Comparison of ENCODE assay signal across 9 mouse cellular contexts in genomic region chr6:37428044-37428443, GRCm38 (mm10). TPM values are rescaled to one million over a fixed set of nuclear protein-coding genes. Genes with fewer than 3 reads are reported as not detected.
DNase-seq lines count a peak whose midpoint lies in the region; ATAC-seq and TF ChIP-seq lines count a peak whose summit lies in the region.
"Had no signal": no experiment of that assay in that cellular context is flagged by ENCODE, and none has a peak within 500 bp of the region (broad histone marks: within the 10 kb centered on the region; RNA-seq: fewer than 3 reads in every experiment).

No protein-coding gene starts in this region.

- no peak for TF ChIP-seq CTCF in kidney, adult 2 months (conservative IDR thresholded peaks at IDR 0.05; ENCODE audit: insufficient read depth, insufficient read length, low read depth, low read length)
- TF ChIP-seq CTCF in layer of hippocampus, adult 2 months (conservative IDR thresholded peaks at IDR 0.05) = no peak

- H3K27me3 ChIP-seq in kidney, adult 2 months (replicated peaks; ENCODE audit: control insufficient read depth, insufficient read depth, low read length) = no peaks in the 10 kb centered on the region
- no peaks in the 10 kb centered on the region for H3K27me3 ChIP-seq in midbrain, embryonic 11.5 days (ENCODE audit: control insufficient read depth, insufficient read depth, low read length)
- no peaks in the 10 kb centered on the region for H3K27me3 ChIP-seq in midbrain, embryonic 13.5 days
- H3K27me3 ChIP-seq in limb, embryonic 13.5 days = no peaks in the 10 kb centered on the region
- H3K27me3 ChIP-seq: hindbrain, embryonic 15.5 days had no signal

- H3K27ac ChIP-seq in kidney, adult 2 months (ENCODE audit: insufficient read depth, low read depth, low read length) = peak overlapping the region; percentile 6; the same call in 1 of the 2 replicates
- H3K27ac ChIP-seq in midbrain, embryonic 11.5 days (ENCODE audit: low read depth, low read length) = no peak overlapping the region
- H3K27ac ChIP-seq in midbrain, embryonic 13.5 days = no peak overlapping the region
- H3K27ac ChIP-seq in limb, embryonic 13.5 days = peak overlapping the region; percentile 73
- no peak overlapping the region for H3K27ac ChIP-seq in layer of hippocampus, adult 2 months
- H3K27ac ChIP-seq: hindbrain, embryonic 15.5 days had no signal

- H3K4me2 ChIP-seq in midbrain, embryonic 11.5 days = no peak overlapping the region
- H3K4me2 ChIP-seq in midbrain, embryonic 13.5 days (replicated peaks) = no peak overlapping the region
- H3K4me2 ChIP-seq in limb, embryonic 13.5 days (replicated peaks) = peak overlapping the region; percentile 23
- H3K4me2 ChIP-seq: hindbrain, embryonic 15.5 days had no signal

- ATAC-seq in midbrain, embryonic 11.5 days (ENCODE audit: low FRiP score) = no peak
- no peak for ATAC-seq in midbrain, embryonic 13.5 days
- no peak for ATAC-seq in limb, embryonic 13.5 days (ENCODE audit: low FRiP score, low read depth)

- H3K9ac ChIP-seq in midbrain, embryonic 11.5 days (ENCODE audit: low read length) = no peak overlapping the region
- H3K9ac ChIP-seq in midbrain, embryonic 13.5 days (replicated peaks) = no peak overlapping the region
- no peak overlapping the region for H3K9ac ChIP-seq in limb, embryonic 13.5 days
- H3K9ac ChIP-seq: hindbrain, embryonic 15.5 days had no signal

- H3K36me3 ChIP-seq in kidney, adult 2 months (ENCODE audit: control insufficient read depth, insufficient read depth, low read length) = no peaks in the 10 kb centered on the region
- H3K36me3 ChIP-seq in midbrain, embryonic 11.5 days (ENCODE audit: control insufficient read depth, insufficient read depth, low read length) = no peaks in the 10 kb centered on the region
- no peaks in the 10 kb centered on the region for H3K36me3 ChIP-seq in midbrain, embryonic 13.5 days
- H3K36me3 ChIP-seq in limb, embryonic 13.5 days = peaks cover 29% of the 10 kb centered on the region
- H3K36me3 ChIP-seq: hindbrain, embryonic 15.5 days had no signal

- TF ChIP-seq POLR2A in kidney, adult 2 months (IDR thresholded peaks at IDR 0.05; ENCODE audit: low read depth, low read length) = no peak

- 49% methylated on average over 11 of the region's 11 CpGs for WGBS in kidney, adult 2 months
- 67% methylated on average over 11 of the region's 11 CpGs for WGBS in midbrain, embryonic 11.5 days
- WGBS in midbrain, embryonic 13.5 days = 73% methylated on average over 11 of the region's 11 CpGs
- WGBS in limb, embryonic 13.5 days = 29% methylated on average over 11 of the region's 11 CpGs

- H3K4me1 ChIP-seq in kidney, adult 2 months (ENCODE audit: control insufficient read depth, insufficient read depth, low read length) = peaks cover 83% of the 10 kb centered on the region
- H3K4me1 ChIP-seq in midbrain, embryonic 11.5 days (ENCODE audit: control insufficient read depth, insufficient read depth, low read length) = peaks cover 5% of the 10 kb centered on the region
- H3K4me1 ChIP-seq in midbrain, embryonic 13.5 days (replicated peaks) = peaks cover 12% of the 10 kb centered on the region; the same call in 1 of the 2 replicates
- peaks cover 98% of the 10 kb centered on the region for H3K4me1 ChIP-seq in limb, embryonic 13.5 days

- H3K4me3 ChIP-seq in kidney, adult 2 months (ENCODE audit: insufficient read depth, low read depth, low read length) = no peak overlapping the region
- no peak overlapping the region for H3K4me3 ChIP-seq in midbrain, embryonic 11.5 days (ENCODE audit: low read depth, low read length)
- no peak overlapping the region for H3K4me3 ChIP-seq in midbrain, embryonic 13.5 days (replicated peaks)
- H3K4me3 ChIP-seq in limb, embryonic 13.5 days = no peak overlapping the region
- H3K4me3 ChIP-seq in layer of hippocampus, adult 2 months = no peak overlapping the region
- H3K4me3 ChIP-seq: hindbrain, embryonic 15.5 days had no signal

- no peaks in the 10 kb centered on the region for H3K9me3 ChIP-seq in midbrain, embryonic 11.5 days (ENCODE audit: control insufficient read depth, low read length)
- H3K9me3 ChIP-seq in midbrain, embryonic 13.5 days = no peaks in the 10 kb centered on the region
- H3K9me3 ChIP-seq in limb, embryonic 13.5 days = no peaks in the 10 kb centered on the region
- H3K9me3 ChIP-seq: hindbrain, embryonic 15.5 days had no signal

- DNase-seq in kidney, adult 2 months = no peak
- DNase-seq in kidney, postnatal 14 days = no peak
- peak; percentile 62 for DNase-seq in midbrain, embryonic 11.5 days (ENCODE audit: low spot score, missing footprints)
- DNase-seq in gastrocnemius, adult 8-10 months (ENCODE audit: low spot score in 2 of 2) = no peak
- no peak for DNase-seq in layer of hippocampus, adult 2 months (ENCODE audit: low spot score in 2 of 2)
- DNase-seq: cerebellum, adult 9-10 months had no signal

RNA-seq across cellular contexts. Expression of gene Creb3l2, which starts 13.9 kb away (rescaled TPM):
- 23.3 and 25.0 TPM in 2 replicates for polyA plus RNA-seq in kidney, adult 2 months (2012; rRNA removed)
- 4.9 and 5.5 TPM in 2 replicates for polyA plus RNA-seq in midbrain, embryonic 11.5 days (2014; fragmentation: Nextera tagmentation; extraction: Ambion mirVana)
- 2.6 and 3.3 TPM in 2 replicates for polyA plus RNA-seq in midbrain, embryonic 13.5 days (2015; fragmentation: Nextera tagmentation; extraction: Ambion mirVana)
- 36.4 and 44.6 TPM in 2 replicates for polyA plus RNA-seq in limb, embryonic 13.5 days (2015; fragmentation: Nextera tagmentation; extraction: Ambion mirVana)
- 10 to 100 TPM in 3 of 4 experiments, 1 to 10 TPM in 1; 10.0 to 13.7 (median 11.1) TPM for total RNA-seq in gastrocnemius, adult 8-10 months (2022)
- 1 to 10 TPM; 8.3 to 9.8 TPM for total RNA-seq in layer of hippocampus, adult 2 months (2021)

Comparison
In these comparisons a context has a peak if more than half of its experiments do, and no peak if none do; other contexts are left out.
1. H3K27ac ChIP-seq: peak in kidney, adult 2 months (single experiment) and limb, embryonic 13.5 days (single experiment); none in midbrain, embryonic 11.5 days (single experiment), midbrain, embryonic 13.5 days (single experiment) and layer of hippocampus, adult 2 months (single experiment).